Mouse (Mus musculus) forebrain, embryonic 16.5 days (tissue): ENCODE data around the gene Dock1. TPM values are rescaled to one million over a fixed set of nuclear protein-coding genes. Genes with fewer than 3 reads are reported as not detected.

Source experiments
- ATAC-seq: fragments of 200-750 bp; cut with Nextera tagmentation; 2 replicates; pipeline ENCODE4 v1.8.0; 2017; ENCODE audit warnings: mild to moderate bottlenecking, moderate library complexity
- H3K27ac ChIP-seq: fragments of 300-500 bp; sonication (generic); 2 replicates; pipeline ENCODE4 v1.5.1; 2014; ENCODE audit warnings: low read length, control low read depth
- H3K27me3 ChIP-seq: fragments of 300-500 bp; sonication (generic); replicated peaks from 2 replicates; pipeline ENCODE4 v1.6.1; 2014; ENCODE audit warnings: low read length; ENCODE audit not compliant: control insufficient read depth, insufficient read depth
- H3K36me3 ChIP-seq: fragments of 300-500 bp; sonication (generic); 2 replicates; pipeline ENCODE4 v1.6.1; 2014; ENCODE audit not compliant: control insufficient read depth, insufficient read depth
- H3K4me1 ChIP-seq: fragments of 300-500 bp; sonication (generic); replicated peaks from 2 replicates; pipeline ENCODE4 v1.6.1; 2014; ENCODE audit warnings: low read length; ENCODE audit not compliant: control insufficient read depth, insufficient read depth
- H3K4me2 ChIP-seq: fragments of 300-500 bp; sonication (generic); 2 replicates; pipeline ENCODE4 v1.6.1; 2014; ENCODE audit warnings: mild to moderate bottlenecking, low read length, control low read depth
- H3K4me3 ChIP-seq: fragments of 300-500 bp; sonication (generic); replicated peaks from 2 replicates; pipeline ENCODE4 v1.5.1; 2014; ENCODE audit warnings: mild to moderate bottlenecking, low read length, control low read depth
- H3K9ac ChIP-seq: fragments of 300-500 bp; sonication (generic); replicated peaks from 2 replicates; pipeline ENCODE4 v1.6.1; 2014; ENCODE audit warnings: low read depth, low read length, control low read depth
- H3K9me3 ChIP-seq: fragments of 300-500 bp; sonication (generic); 2 replicates; pipeline ENCODE4 v1.6.1; 2016; ENCODE audit warnings: low read length; ENCODE audit not compliant: control insufficient read depth
- WGBS: fragments of 180-500 bp; shearing (Covaris S2); extraction: QIAGEN DNeasy Blood & Tissue Kit; methylation state at CpG from one replicate; pipeline ENCODE4 v1.1.7; 2014; 5-methylcytosine and 5-hydroxymethylcytosine counted together
- polyA plus RNA-seq: library from polyadenylated mRNA; unstranded; fragments of >200 nt; fragmentation: Nextera tagmentation; extraction: Ambion mirVana; gene quantifications from 2 replicates; pipeline ENCODE4 v1.2.1, GENCODE M21; 2015

Gene Dock1
- polyA plus RNA-seq, 1 experiment from 2014 or later: 7.7 TPM

DNA sequence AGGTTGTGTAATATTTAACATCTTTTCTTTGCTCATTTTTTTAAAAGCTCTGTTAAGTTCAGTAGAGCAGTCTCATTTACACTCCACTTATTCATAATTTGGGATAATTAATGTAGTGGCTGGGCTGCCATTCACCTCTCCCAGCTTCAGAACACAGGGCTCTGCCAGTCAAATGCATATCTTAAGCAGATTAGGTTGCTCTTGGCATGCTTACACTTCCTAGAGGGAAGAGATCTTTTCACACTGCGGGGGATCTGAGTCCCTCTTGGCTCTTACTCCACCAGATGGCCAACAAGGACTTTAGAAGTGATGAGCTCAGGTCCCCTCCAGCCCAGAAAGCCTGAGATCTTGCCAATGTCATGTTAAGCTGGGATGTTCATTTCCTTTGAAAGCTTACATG, 150.8 kb downstream of the Dock1 start:
- 3% methylated on average over 1 of the region's 1 CpGs for WGBS
- peaks cover 19% of the 10 kb centered on the region for H3K4me1 ChIP-seq
- H3K9me3 ChIP-seq: no peaks in the 10 kb centered on the region
- H3K9ac ChIP-seq: no peak overlapping the region
- no peak overlapping the region for H3K4me2 ChIP-seq
- H3K4me3 ChIP-seq: no peak overlapping the region
- H3K36me3 ChIP-seq: no peaks in the 10 kb centered on the region
- ATAC-seq: peak; percentile 92
- H3K27ac ChIP-seq: peak overlapping the region; percentile 66; the same call in 1 of the 2 replicates
- H3K27me3 ChIP-seq: no peaks in the 10 kb centered on the region

DNA sequence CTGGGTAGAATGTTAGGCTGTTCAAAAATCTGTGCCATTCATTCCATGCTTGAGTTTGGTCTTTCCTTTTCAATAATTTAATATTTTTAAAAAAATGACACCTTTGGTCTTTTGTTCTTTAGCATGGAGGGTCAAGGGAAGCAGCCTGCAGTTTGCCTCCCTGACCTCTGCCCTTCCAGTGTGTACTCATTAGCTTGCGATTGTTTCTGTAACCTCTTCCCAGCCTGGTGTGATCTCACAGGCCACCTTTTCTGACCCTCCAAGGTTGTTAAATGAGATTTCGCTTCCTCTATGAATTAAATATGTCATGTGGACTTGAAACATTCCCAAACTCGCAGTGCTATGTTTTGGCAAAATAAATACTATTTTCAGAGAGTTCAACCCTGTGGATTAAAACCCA, 151.6 kb downstream of the Dock1 start:
- no peaks in the 10 kb centered on the region for H3K9me3 ChIP-seq
- 84% methylated on average over 3 of the region's 3 CpGs for WGBS
- H3K9ac ChIP-seq: no peak overlapping the region
- no peaks in the 10 kb centered on the region for H3K36me3 ChIP-seq
- no peak overlapping the region for H3K4me2 ChIP-seq
- no peak overlapping the region for H3K27ac ChIP-seq
- H3K27me3 ChIP-seq: no peaks in the 10 kb centered on the region
- no peak for ATAC-seq
- no peak overlapping the region for H3K4me3 ChIP-seq
- peaks cover 19% of the 10 kb centered on the region for H3K4me1 ChIP-seq

DNA sequence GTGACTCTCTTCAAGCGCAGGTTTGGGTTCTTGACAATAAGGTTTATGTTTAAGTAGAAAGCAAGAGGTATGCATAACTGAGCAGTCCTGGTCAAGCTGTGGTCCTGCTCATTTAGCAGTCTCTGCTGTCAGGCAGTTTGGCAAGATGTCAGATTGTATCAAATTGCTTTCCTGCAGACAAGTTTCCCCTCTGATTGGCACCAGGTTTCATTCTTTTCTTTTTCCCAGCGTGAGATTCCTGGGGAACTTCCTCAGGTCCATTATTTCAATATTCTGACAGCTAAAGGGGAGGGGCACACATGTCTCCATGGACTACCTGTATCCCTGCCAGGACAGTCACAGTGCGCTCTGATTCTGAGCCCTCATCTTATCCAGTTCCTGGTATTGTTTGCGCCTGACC, 153.4 kb downstream of the Dock1 start:
- H3K27me3 ChIP-seq: no peaks in the 10 kb centered on the region

DNA sequence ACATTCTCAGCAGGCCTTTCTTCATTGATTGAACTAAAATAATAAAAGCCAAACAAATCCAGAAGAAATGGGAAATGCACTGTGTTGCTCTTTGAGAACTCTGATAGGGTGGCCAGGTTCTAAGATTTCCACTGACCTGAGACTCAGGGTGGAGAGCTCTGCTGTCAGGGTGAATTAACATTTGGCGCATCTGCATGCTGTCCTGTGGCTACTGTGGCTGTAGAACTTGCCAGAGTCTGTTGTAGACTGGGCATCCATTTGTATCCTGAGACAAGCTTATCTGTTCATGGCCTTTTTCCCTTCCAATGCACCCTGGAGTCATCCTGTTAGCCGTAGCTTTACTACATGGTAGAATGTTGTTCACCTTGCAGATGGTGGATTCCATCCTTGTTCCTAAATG, 169.6 kb downstream of the Dock1 start:
- no peak for ATAC-seq
- 91% methylated on average over 2 of the region's 2 CpGs for WGBS

More for the DNA sequence above, 153.4 kb downstream of the Dock1 start:
- 37% methylated on average over 4 of the region's 4 CpGs for WGBS
- no peak overlapping the region for H3K4me2 ChIP-seq
- no peak overlapping the region for H3K27ac ChIP-seq
- no peaks in the 10 kb centered on the region for H3K36me3 ChIP-seq
- no peak overlapping the region for H3K9ac ChIP-seq
- peaks cover 19% of the 10 kb centered on the region for H3K4me1 ChIP-seq
- H3K4me3 ChIP-seq: no peak overlapping the region
- ATAC-seq: no peak; the same call in 1 of the 2 replicates
- H3K9me3 ChIP-seq: no peaks in the 10 kb centered on the region

DNA sequence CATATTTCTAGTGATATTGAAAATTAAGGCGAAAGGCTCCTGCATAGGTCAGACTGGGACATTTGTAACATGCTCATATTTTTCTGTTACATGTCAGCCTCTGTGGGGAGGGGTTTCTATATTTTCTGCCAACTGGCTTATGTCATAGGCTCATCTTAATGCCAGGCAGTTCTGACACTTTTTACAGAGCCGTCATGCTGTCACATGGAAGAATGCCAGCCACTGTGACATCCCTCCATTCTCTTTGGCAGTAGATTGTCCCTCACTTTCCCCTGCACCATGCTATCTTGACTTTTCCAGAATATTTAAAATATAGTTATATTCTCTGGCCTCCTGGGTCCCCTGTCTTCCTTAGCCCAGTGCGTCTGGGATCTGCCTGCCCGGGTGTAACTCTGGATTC, 172.3 kb downstream of the Dock1 start:
- no peak overlapping the region for H3K4me2 ChIP-seq
- WGBS: 67% methylated on average over 4 of the region's 4 CpGs
- no peaks in the 10 kb centered on the region for H3K9me3 ChIP-seq
- H3K4me3 ChIP-seq: no peak overlapping the region
- H3K4me1 ChIP-seq: peaks cover 8% of the 10 kb centered on the region; the same call in 1 of the 2 replicates
- ATAC-seq: 0 out of 2 replicates have a peak, but pooled peaks have one; percentile 38
- H3K27me3 ChIP-seq: no peaks in the 10 kb centered on the region
- no peaks in the 10 kb centered on the region for H3K36me3 ChIP-seq
- no peak overlapping the region for H3K9ac ChIP-seq
- H3K27ac ChIP-seq: 0 out of 2 replicates have a peak overlapping the region, but pooled peaks have one; percentile 6

More for the DNA sequence above, 169.6 kb downstream of the Dock1 start:
- Histone ChIP-seq H3K4me3 (no peak overlapping the region), H3K9ac (no peak overlapping the region), H3K36me3 (no peaks in the 10 kb centered on the region), H3K4me2 (no peak overlapping the region), H3K27ac (no peak overlapping the region), H3K9me3 (no peaks in the 10 kb centered on the region), H3K27me3 (no peaks in the 10 kb centered on the region), H3K4me1 (peaks cover 8% of the 10 kb centered on the region; the same call in 1 of the 2 replicates)

DNA sequence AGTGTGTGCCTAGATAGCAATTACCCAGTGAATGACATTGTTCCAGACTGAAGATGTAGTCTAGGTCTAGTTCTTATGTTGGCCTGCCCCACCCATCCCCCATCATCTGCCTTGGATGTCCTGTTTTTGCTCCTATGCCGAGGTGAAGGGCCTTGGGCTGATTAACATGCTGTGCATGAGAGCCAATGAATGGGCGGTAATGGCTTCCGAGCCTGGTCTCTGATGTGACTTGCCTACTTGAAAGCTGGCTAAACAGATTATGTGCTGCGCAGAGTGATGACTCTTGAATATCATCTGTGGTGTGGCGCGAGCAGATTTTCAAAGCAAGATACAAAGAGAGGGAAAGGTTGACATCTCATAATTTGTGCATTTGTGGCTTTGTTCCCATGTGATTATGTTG, 191.5 kb downstream of the Dock1 start:
- no peaks in the 10 kb centered on the region for H3K36me3 ChIP-seq
- H3K27ac ChIP-seq: no peak overlapping the region
- no peak overlapping the region for H3K9ac ChIP-seq
- peaks cover 2% of the 10 kb centered on the region; the same call in 1 of the 2 replicates for H3K4me1 ChIP-seq
- H3K9me3 ChIP-seq: no peaks in the 10 kb centered on the region
- WGBS: 58% methylated on average over 6 of the region's 6 CpGs
- H3K4me2 ChIP-seq: no peak overlapping the region
- no peaks in the 10 kb centered on the region for H3K27me3 ChIP-seq
- no peak overlapping the region for H3K4me3 ChIP-seq
- peak; percentile 54 for ATAC-seq

DNA sequence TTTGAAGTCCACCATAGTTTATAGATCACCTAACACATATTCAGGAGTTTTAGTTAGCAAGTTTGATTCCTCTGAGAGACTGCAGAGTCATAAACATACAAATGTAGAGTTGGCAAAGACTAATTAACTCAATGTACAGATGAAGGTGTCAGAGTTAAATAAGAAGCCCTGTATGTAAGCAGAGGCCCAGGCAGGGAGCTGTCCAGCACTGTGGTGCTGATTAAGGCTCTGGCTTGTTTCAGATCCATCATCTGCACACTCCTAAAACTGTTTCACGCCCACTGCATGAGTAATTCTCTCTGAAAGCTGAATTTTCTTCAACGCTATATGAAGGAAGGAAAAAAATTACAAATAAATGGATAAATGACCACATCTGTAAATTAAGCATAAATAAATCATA, 193.7 kb downstream of the Dock1 start:
- H3K36me3 ChIP-seq: no peaks in the 10 kb centered on the region
- H3K9ac ChIP-seq: no peak overlapping the region
- H3K27ac ChIP-seq: no peak overlapping the region
- H3K4me2 ChIP-seq: no peak overlapping the region
- ATAC-seq: no peak
- no peaks in the 10 kb centered on the region for H3K27me3 ChIP-seq
- H3K4me3 ChIP-seq: no peak overlapping the region
- no peaks in the 10 kb centered on the region for H3K9me3 ChIP-seq
- peaks cover 2% of the 10 kb centered on the region; the same call in 1 of the 2 replicates for H3K4me1 ChIP-seq
- WGBS: 83% methylated on average over 2 of the region's 2 CpGs

DNA sequence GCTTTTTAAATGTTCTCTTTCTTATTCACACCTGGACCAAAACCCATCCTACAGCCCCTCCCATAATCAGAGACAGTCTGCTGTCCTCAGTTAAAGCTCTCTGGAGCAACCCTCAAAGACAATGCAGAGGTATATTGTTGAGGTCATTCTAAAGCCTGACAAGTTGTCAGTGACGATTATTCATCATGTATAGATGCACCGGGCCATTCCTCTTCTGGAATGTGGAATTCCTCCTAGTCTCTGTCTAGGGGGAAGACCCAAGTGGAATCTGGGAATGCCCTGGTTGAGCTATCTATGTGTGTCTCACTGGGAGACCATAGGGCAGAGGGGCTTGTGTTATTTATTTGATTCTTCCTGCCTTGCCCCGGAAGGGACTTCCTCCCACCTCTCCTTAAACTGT, 202.1 kb downstream of the Dock1 start:
- no peak for ATAC-seq
- Histone ChIP-seq H3K9ac (no peak overlapping the region), H3K4me3 (no peak overlapping the region), H3K27me3 (no peaks in the 10 kb centered on the region), H3K9me3 (no peaks in the 10 kb centered on the region), H3K4me1 (no peaks in the 10 kb centered on the region; the same call in 1 of the 2 replicates), H3K27ac (no peak overlapping the region), H3K4me2 (no peak overlapping the region), H3K36me3 (no peaks in the 10 kb centered on the region)
- 91% methylated on average over 3 of the region's 3 CpGs for WGBS

DNA sequence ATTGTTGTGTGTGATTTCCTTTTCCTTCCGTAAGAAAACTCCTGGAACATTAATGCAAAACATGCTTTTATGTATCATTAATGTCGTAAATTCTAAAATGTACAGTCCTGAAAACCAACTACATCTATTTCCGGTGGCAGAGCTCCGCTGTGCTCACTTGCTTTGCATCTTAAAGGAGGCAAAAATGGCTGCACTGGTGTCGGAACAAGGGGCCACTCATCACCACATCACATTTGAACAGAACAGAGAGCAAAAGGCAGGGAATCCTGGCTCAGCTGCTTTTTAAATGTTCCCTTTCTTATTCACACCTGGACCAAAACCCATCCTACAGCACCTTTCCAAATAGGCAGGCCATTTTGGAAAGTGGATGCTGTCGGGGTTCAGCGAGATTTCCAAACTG, 202.5 kb downstream of the Dock1 start:
- no peak overlapping the region for H3K9ac ChIP-seq
- ATAC-seq: no peak
- H3K9me3 ChIP-seq: no peaks in the 10 kb centered on the region
- H3K36me3 ChIP-seq: no peaks in the 10 kb centered on the region
- no peak overlapping the region for H3K4me2 ChIP-seq
- WGBS: 90% methylated on average over 7 of the region's 7 CpGs
- H3K4me1 ChIP-seq: no peaks in the 10 kb centered on the region
- no peak overlapping the region for H3K4me3 ChIP-seq
- no peaks in the 10 kb centered on the region for H3K27me3 ChIP-seq
- H3K27ac ChIP-seq: no peak overlapping the region

DNA sequence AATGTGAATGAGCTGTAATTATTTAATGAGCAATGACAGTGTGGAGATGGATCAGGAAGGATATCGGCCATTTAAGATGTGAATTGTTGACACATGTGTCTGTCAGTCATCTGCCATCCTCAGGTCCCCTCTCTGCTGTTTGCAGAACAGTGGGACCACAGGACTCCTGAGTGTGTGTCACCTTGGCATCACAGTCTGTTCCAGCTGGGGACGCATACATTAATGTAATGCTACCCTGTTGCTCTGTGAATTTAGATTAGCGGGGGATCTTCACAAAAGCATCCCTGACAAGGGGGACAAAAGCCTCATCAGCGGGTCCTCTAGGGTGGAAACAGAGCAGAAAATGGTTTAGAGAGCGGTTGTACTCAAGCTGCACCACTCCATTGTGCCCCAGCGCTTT, 208.5 kb downstream of the Dock1 start:
- H3K4me2 ChIP-seq: no peak overlapping the region
- 15% methylated on average over 6 of the region's 6 CpGs for WGBS
- H3K9ac ChIP-seq: no peak overlapping the region
- no peak overlapping the region for H3K27ac ChIP-seq
- H3K9me3 ChIP-seq: no peaks in the 10 kb centered on the region
- no peaks in the 10 kb centered on the region for H3K27me3 ChIP-seq
- no peak overlapping the region for H3K4me3 ChIP-seq
- no peaks in the 10 kb centered on the region for H3K36me3 ChIP-seq
- peaks cover 10% of the 10 kb centered on the region for H3K4me1 ChIP-seq
- peak; percentile 66; the same call in 1 of the 2 replicates for ATAC-seq
